ENCODE assay signal across 12 mouse cellular contexts in genomic region chr12:76152389-76152788, GRCm38 (mm10). TPM values are rescaled to one million over a fixed set of nuclear protein-coding genes. Genes with fewer than 3 reads are reported as not detected.
A peak's percentile ranks its signal among the peaks of the same experiment; 100 is the strongest.
DNase-seq lines count a peak whose midpoint lies in the region; ATAC-seq and TF ChIP-seq lines count a peak whose summit lies in the region.
"Not testable (repeated sequence)": the region's sequence is repeated elsewhere in the genome, so short reads cannot be mapped to it uniquely, and the experiment has no call there.
"Had no signal": no experiment of that assay in that cellular context is flagged by ENCODE, and none has a peak within 500 bp of the region (broad histone marks: within the 10 kb centered on the region; RNA-seq: fewer than 3 reads in every experiment).

No protein-coding gene starts in this region.

- H3K9ac ChIP-seq in embryonic facial prominence, embryonic 14.5 days (ENCODE audit: low read depth, low read length), result peak overlapping the region; percentile 52; the same call in 1 of the 2 replicates
- peak overlapping the region; percentile 43; the same call in 1 of the 2 replicates for H3K9ac ChIP-seq in hindbrain, embryonic 15.5 days
- not testable (repeated sequence) for H3K9ac ChIP-seq in lung, embryonic 16.5 days (ENCODE audit: low read length)

- peak overlapping the region; percentile 61 for H3K4me2 ChIP-seq in embryonic facial prominence, embryonic 14.5 days (ENCODE audit: low read depth, low read length)
- H3K4me2 ChIP-seq in hindbrain, embryonic 15.5 days, result peak overlapping the region; percentile 61
- peak overlapping the region; percentile 46 for H3K4me2 ChIP-seq in lung, embryonic 16.5 days (ENCODE audit: low read depth, low read length)

- TF ChIP-seq CTCF in testis, adult 2 months (IDR thresholded peaks at IDR 0.05; ENCODE audit: control insufficient read depth, insufficient read depth, insufficient replicate concordance, low read depth, low read length), result not testable (repeated sequence)

- WGBS in embryonic facial prominence, embryonic 14.5 days, result 16% methylated on average over 30 of the region's 30 CpGs
- WGBS in hindbrain, embryonic 15.5 days, result 9% methylated on average over 30 of the region's 30 CpGs
- 18% methylated on average over 30 of the region's 30 CpGs for WGBS in limb, embryonic 10.5 days
- WGBS in lung, embryonic 16.5 days, result 5% methylated on average over 30 of the region's 30 CpGs

- H3K27me3 ChIP-seq in embryonic facial prominence, embryonic 14.5 days (replicated peaks; ENCODE audit: control insufficient read depth, insufficient read depth, low read length); hindbrain, embryonic 15.5 days; lung, embryonic 16.5 days (ENCODE audit: control insufficient read depth, insufficient read depth, low read depth, low read length); testis, adult 2 months (ENCODE audit: control insufficient read depth, insufficient read depth, low read length): not testable (repeated sequence)
- H3K27me3 ChIP-seq in limb, embryonic 10.5 days (ENCODE audit: low read depth, poor library complexity, severe bottlenecking), result peaks cover 28% of the 10 kb centered on the region; the same call in 1 of the 2 replicates

- DNase-seq in cerebellum, adult 18-20 months, result peak; percentile 24 to 34
- DNase-seq in embryonic facial prominence, embryonic 14.5 days (ENCODE audit: low spot score), result not testable (repeated sequence)
- DNase-seq in limb, embryonic 10.5 days (ENCODE audit: low spot score), result peak; percentile 46
- peak; percentile 26 for DNase-seq in neural tube, embryonic 10.5 days (ENCODE audit: extremely low spot score, low spot score)

- not testable (repeated sequence) for H3K9me3 ChIP-seq in embryonic facial prominence, embryonic 14.5 days (ENCODE audit: control insufficient read depth, low read length); hindbrain, embryonic 15.5 days; limb, embryonic 10.5 days (replicated peaks); lung, embryonic 16.5 days (ENCODE audit: control insufficient read depth, low read length)

- peak overlapping the region; percentile 35 for H3K4me3 ChIP-seq in embryonic facial prominence, embryonic 14.5 days (ENCODE audit: low read depth, low read length)
- H3K4me3 ChIP-seq in hindbrain, embryonic 15.5 days, result peak overlapping the region; percentile 36
- peak overlapping the region; percentile 47 for H3K4me3 ChIP-seq in limb, embryonic 10.5 days
- peak overlapping the region; percentile 29 for H3K4me3 ChIP-seq in lung, embryonic 16.5 days (ENCODE audit: low read length)
- peak overlapping the region; percentile 36 for H3K4me3 ChIP-seq in testis, adult 2 months (ENCODE audit: control insufficient read depth, low read depth, low read length)

- TF ChIP-seq POLR2A in testis, adult 2 months (IDR thresholded peaks at IDR 0.05; ENCODE audit: control insufficient read depth, low read depth, low read length), result not testable (repeated sequence)

- H3K4me1 ChIP-seq in embryonic facial prominence, embryonic 14.5 days (ENCODE audit: control insufficient read depth, insufficient read depth, low read length); hindbrain, embryonic 15.5 days (replicated peaks); limb, embryonic 10.5 days; lung, embryonic 16.5 days (replicated peaks; ENCODE audit: control insufficient read depth, insufficient read depth, low read length); testis, adult 2 months (ENCODE audit: control insufficient read depth, insufficient read depth, low read length): not testable (repeated sequence)

- H3K27ac ChIP-seq in embryonic facial prominence, embryonic 14.5 days (replicated peaks; ENCODE audit: low read depth, low read length); hindbrain, embryonic 15.5 days (replicated peaks); lung, embryonic 16.5 days (ENCODE audit: low read length); testis, adult 2 months (ENCODE audit: control insufficient read depth, insufficient read depth, low read depth, low read length): not testable (repeated sequence)
- peak overlapping the region; percentile 67; the same call in 1 of the 2 replicates for H3K27ac ChIP-seq in limb, embryonic 10.5 days

- not testable (repeated sequence) for H3K36me3 ChIP-seq in embryonic facial prominence, embryonic 14.5 days (ENCODE audit: control insufficient read depth, insufficient read depth, low read length); hindbrain, embryonic 15.5 days; limb, embryonic 10.5 days; lung, embryonic 16.5 days (ENCODE audit: control insufficient read depth, insufficient read depth, low read length); testis, adult 2 months (ENCODE audit: control insufficient read depth, insufficient read depth, low read length)

- ATAC-seq in embryonic facial prominence, embryonic 14.5 days (ENCODE audit: low read depth); hindbrain, embryonic 15.5 days (ENCODE audit: low FRiP score, low read depth): not testable (repeated sequence)
- peak; percentile 48; the same call in 1 of the 2 replicates for ATAC-seq in granulocyte monocyte progenitor cell, adult 5-6 weeks (replicated peaks; ENCODE audit: poor library complexity, severe bottlenecking)
- peak; percentile 36; the same call in 1 of the 2 replicates for ATAC-seq in lung, embryonic 16.5 days (ENCODE audit: low read depth)

RNA-seq across cellular contexts. Expression of gene Esr2, which starts 24.7 kb away (rescaled TPM):
- polyA plus RNA-seq in embryonic facial prominence, embryonic 14.5 days (2014; fragmentation: Nextera tagmentation; extraction: Ambion mirVana), result 0.54 TPM in 1 of 2 replicates, not detected in the other
- total RNA-seq in granulocyte monocyte progenitor cell, adult 5-6 weeks (2014; fragmentation: Nextera tagmentation), result not detected in 2 replicates
- total RNA-seq in granulocyte monocyte progenitor cell, adult 5-6 weeks (2017), result not detected in 2 replicates
- polyA plus RNA-seq in hindbrain, embryonic 15.5 days (2015; fragmentation: Nextera tagmentation; extraction: Ambion mirVana), result 0.21 and 0.51 TPM in 2 replicates
- 0.14 and 0.18 TPM in 2 replicates for polyA plus RNA-seq in limb, embryonic 10.5 days (2016; fragmentation: Nextera tagmentation; extraction: Ambion mirVana)
- polyA plus RNA-seq in lung, embryonic 16.5 days (2015; fragmentation: Nextera tagmentation; extraction: Ambion mirVana), result 0.28 and 0.46 TPM in 2 replicates
- polyA plus RNA-seq in testis, adult 2 months (2012; rRNA removed), result 0.19 and 0.28 TPM in 2 replicates
- total RNA-seq: heart, adult 18-20 months; liver, adult 2 months; monocyte, adult 5-6 weeks had no signal
- polyA plus RNA-seq: G1E; liver, adult 2 months had no signal
